Mouse (Mus musculus): ENCODE measurements at regions not wholly inside any gene's neighbourhood (a gene's known extent, or its start where the extent isn't known, plus 50 kb on each side); places are given as distances from the start of the nearest gene placed in this dataset.

- Histone ChIP-seq H3K4me3 (ENCODE audit: low read depth, low read length) (no peak overlapping the region), H3K27ac (replicated peaks) (no peak overlapping the region), H3K4me2 (replicated peaks; ENCODE audit: low read depth) (no peak overlapping the region), H3K9me3 (ENCODE audit: control insufficient read depth, low read length) (no peaks in the 10 kb centered on the region), H3K4me1 (replicated peaks; ENCODE audit: control insufficient read depth, insufficient read depth) (no peaks in the 10 kb centered on the region), H3K9ac (ENCODE audit: low read length) (no peak overlapping the region), H3K27me3 (ENCODE audit: control insufficient read depth, insufficient read depth, low read length) (no peaks in the 10 kb centered on the region), H3K36me3 (ENCODE audit: control insufficient read depth, insufficient read depth, low read length) (no peaks in the 10 kb centered on the region)
- no peak for DNase-seq (ENCODE audit: low spot score)
- ATAC-seq (ENCODE audit: low FRiP score, low TSS enrichment) = no peak
- TF ChIP-seq EP300 (optimal IDR thresholded peaks at IDR 0.05) (no peak), CTCF (IDR thresholded peaks at IDR 0.05; ENCODE audit: low read depth) (no peak)
- 31% methylated on average over 2 of the region's 2 CpGs for WGBS
Observed at GRCm38 (mm10) chr12:35736427-35736826, 189.0 kb upstream of the Agr3 start.

GRCm38 (mm10) chr12:35735002-35735401 is 190.4 kb upstream of the Agr3 start:
- Histone ChIP-seq H3K4me2 (replicated peaks; ENCODE audit: low read depth) (no peak overlapping the region), H3K4me1 (replicated peaks; ENCODE audit: control insufficient read depth, insufficient read depth) (no peaks in the 10 kb centered on the region), H3K4me3 (ENCODE audit: low read depth, low read length) (no peak overlapping the region), H3K27me3 (ENCODE audit: control insufficient read depth, insufficient read depth, low read length) (no peaks in the 10 kb centered on the region), H3K9me3 (ENCODE audit: control insufficient read depth, low read length) (no peaks in the 10 kb centered on the region), H3K27ac (replicated peaks) (no peak overlapping the region), H3K36me3 (ENCODE audit: control insufficient read depth, insufficient read depth, low read length) (no peaks in the 10 kb centered on the region), H3K9ac (ENCODE audit: low read length) (no peak overlapping the region)
- DNase-seq (ENCODE audit: low spot score) = no peak
- no peak for ATAC-seq (ENCODE audit: low FRiP score, low TSS enrichment)
- TF ChIP-seq EP300 (optimal IDR thresholded peaks at IDR 0.05) = no peak
- TF ChIP-seq CTCF (IDR thresholded peaks at IDR 0.05; ENCODE audit: low read depth) = no peak
- 49% methylated on average over 2 of the region's 2 CpGs for WGBS

GRCm38 (mm10) chr12:35734371-35734770 is 191.0 kb upstream of the Agr3 start:
- TF ChIP-seq EP300 (optimal IDR thresholded peaks at IDR 0.05) = no peak
- no peak for TF ChIP-seq CTCF (IDR thresholded peaks at IDR 0.05; ENCODE audit: low read depth)
- no peak overlapping the region for H3K4me3 ChIP-seq (ENCODE audit: low read depth, low read length)
- no peak overlapping the region for H3K4me2 ChIP-seq (replicated peaks; ENCODE audit: low read depth)
- H3K4me1 ChIP-seq (replicated peaks; ENCODE audit: control insufficient read depth, insufficient read depth) = no peaks in the 10 kb centered on the region
- ATAC-seq (ENCODE audit: low FRiP score, low TSS enrichment) (no peak), DNase-seq (ENCODE audit: low spot score) (no peak)
- no peaks in the 10 kb centered on the region for H3K36me3 ChIP-seq (ENCODE audit: control insufficient read depth, insufficient read depth, low read length)
- no peaks in the 10 kb centered on the region for H3K9me3 ChIP-seq (ENCODE audit: control insufficient read depth, low read length)
- no peaks in the 10 kb centered on the region for H3K27me3 ChIP-seq (ENCODE audit: control insufficient read depth, insufficient read depth, low read length)
- H3K9ac ChIP-seq (ENCODE audit: low read length) = no peak overlapping the region
- WGBS = 61% methylated on average over 1 of the region's 1 CpGs
- no peak overlapping the region for H3K27ac ChIP-seq (replicated peaks)

GRCm38 (mm10) chr12:35733580-35733979 is 191.8 kb upstream of the Agr3 start:
- Histone ChIP-seq H3K4me1 (replicated peaks; ENCODE audit: control insufficient read depth, insufficient read depth) (no peaks in the 10 kb centered on the region), H3K4me2 (replicated peaks; ENCODE audit: low read depth) (no peak overlapping the region), H3K27ac (replicated peaks) (no peak overlapping the region), H3K9me3 (ENCODE audit: control insufficient read depth, low read length) (no peaks in the 10 kb centered on the region), H3K27me3 (ENCODE audit: control insufficient read depth, insufficient read depth, low read length) (no peaks in the 10 kb centered on the region), H3K4me3 (ENCODE audit: low read depth, low read length) (no peak overlapping the region), H3K9ac (ENCODE audit: low read length) (no peak overlapping the region), H3K36me3 (ENCODE audit: control insufficient read depth, insufficient read depth, low read length) (no peaks in the 10 kb centered on the region)
- 83% methylated on average over 2 of the region's 2 CpGs for WGBS
- TF ChIP-seq CTCF (IDR thresholded peaks at IDR 0.05; ENCODE audit: low read depth) = no peak
- TF ChIP-seq EP300 (optimal IDR thresholded peaks at IDR 0.05) = no peak
- ATAC-seq (ENCODE audit: low FRiP score, low TSS enrichment) (no peak), DNase-seq (ENCODE audit: low spot score) (no peak)

GRCm38 (mm10) chr12:35725910-35726309 is 191.1 kb upstream of the Ahr start:
- Histone ChIP-seq H3K4me2 (replicated peaks; ENCODE audit: low read depth) (no peak overlapping the region), H3K27ac (replicated peaks) (no peak overlapping the region), H3K27me3 (ENCODE audit: control insufficient read depth, insufficient read depth, low read length) (no peaks in the 10 kb centered on the region), H3K9ac (ENCODE audit: low read length) (no peak overlapping the region), H3K4me3 (ENCODE audit: low read depth, low read length) (no peak overlapping the region), H3K36me3 (ENCODE audit: control insufficient read depth, insufficient read depth, low read length) (no peaks in the 10 kb centered on the region), H3K9me3 (ENCODE audit: control insufficient read depth, low read length) (no peaks in the 10 kb centered on the region), H3K4me1 (replicated peaks; ENCODE audit: control insufficient read depth, insufficient read depth) (no peaks in the 10 kb centered on the region)
- WGBS = 77% methylated on average over 1 of the region's 1 CpGs
- DNase-seq (ENCODE audit: low spot score) = no peak
- TF ChIP-seq CTCF (IDR thresholded peaks at IDR 0.05; ENCODE audit: low read depth) = no peak
- TF ChIP-seq EP300 (optimal IDR thresholded peaks at IDR 0.05) = no peak
- no peak for ATAC-seq (ENCODE audit: low FRiP score, low TSS enrichment)

GRCm38 (mm10) chr12:35724132-35724531 is 189.3 kb upstream of the Ahr start:
- no peaks in the 10 kb centered on the region for H3K36me3 ChIP-seq (ENCODE audit: control insufficient read depth, insufficient read depth, low read length)
- no peak overlapping the region for H3K9ac ChIP-seq (ENCODE audit: low read length)
- no peak overlapping the region for H3K27ac ChIP-seq (replicated peaks)
- no peaks in the 10 kb centered on the region for H3K4me1 ChIP-seq (replicated peaks; ENCODE audit: control insufficient read depth, insufficient read depth)
- ATAC-seq (ENCODE audit: low FRiP score, low TSS enrichment) = no peak
- 84% methylated on average over 4 of the region's 4 CpGs for WGBS
- no peak overlapping the region for H3K4me2 ChIP-seq (replicated peaks; ENCODE audit: low read depth)
- DNase-seq (ENCODE audit: low spot score) = no peak
- H3K27me3 ChIP-seq (ENCODE audit: control insufficient read depth, insufficient read depth, low read length) = no peaks in the 10 kb centered on the region
- TF ChIP-seq CTCF (IDR thresholded peaks at IDR 0.05; ENCODE audit: low read depth) (no peak), EP300 (optimal IDR thresholded peaks at IDR 0.05) (no peak)
- no peak overlapping the region for H3K4me3 ChIP-seq (ENCODE audit: low read depth, low read length)
- H3K9me3 ChIP-seq (ENCODE audit: control insufficient read depth, low read length) = no peaks in the 10 kb centered on the region

Data from stomach, postnatal 0 days (tissue).